Mouse (Mus musculus): ENCODE data around the gene Gjc1.

DNA sequence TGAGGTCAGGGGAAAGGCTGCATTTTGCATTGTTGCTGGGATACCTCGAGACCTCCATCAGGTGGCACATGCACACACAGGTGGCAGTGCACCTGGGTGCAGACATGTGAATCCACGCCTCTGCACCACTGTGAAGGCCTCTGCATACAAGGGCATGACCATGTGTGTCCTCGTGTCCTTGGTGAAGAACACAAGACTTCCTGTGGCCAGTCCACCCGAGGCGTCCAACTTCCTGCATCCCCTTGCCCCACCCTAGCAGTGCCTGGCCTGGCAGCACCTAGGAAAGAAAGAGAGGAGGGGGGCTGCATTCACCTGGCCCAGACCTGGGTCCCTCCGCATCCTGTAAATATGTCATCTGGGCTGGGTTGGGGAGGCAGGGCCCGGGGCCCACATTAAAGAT is 39.7 kb downstream of the Gjc1 start:
- no peak for TF ChIP-seq CTCF (IDR thresholded peaks at IDR 0.05; ENCODE audit: low read depth, low read length)
- no peak for TF ChIP-seq POLR2A (IDR thresholded peaks at IDR 0.05; ENCODE audit: borderline replicate concordance, low read depth, low read length)

Data from bone marrow macrophage, adult 2 months (primary cell).